Mouse (Mus musculus): Measurements from ENCODE around the gene Otulin.

DNA sequence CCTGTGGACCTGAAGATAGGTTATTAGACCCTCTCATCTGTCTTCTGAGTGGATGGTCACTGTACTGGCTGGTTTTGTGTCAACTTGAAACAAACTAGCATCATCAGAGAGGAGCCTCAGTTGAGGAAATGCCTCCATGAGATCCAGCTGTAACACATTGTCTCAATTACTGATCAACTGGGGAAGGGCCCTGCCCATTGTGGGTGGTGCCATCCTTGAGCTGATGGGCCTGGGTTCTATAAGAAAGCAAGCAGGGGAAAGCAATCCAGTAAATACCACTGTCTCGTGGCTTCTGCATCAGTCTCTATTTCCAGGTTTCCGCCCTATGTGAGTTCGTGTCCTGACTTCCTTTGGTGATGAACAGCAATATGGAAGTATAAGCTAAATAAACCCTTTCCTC, 14.8 kb upstream of the Otulin start:
- TF ChIP-seq CTCF (IDR thresholded peaks at IDR 0.05; ENCODE audit: borderline replicate concordance, control insufficient read depth, extremely low read depth, insufficient read depth, low read length, poor library complexity) (no peak), POLR2A (IDR thresholded peaks at IDR 0.05; ENCODE audit: control insufficient read depth, extremely low read depth, insufficient read depth, low read length, poor library complexity) (no peak)
